Mouse (Mus musculus) spleen, adult 2 months (tissue): ENCODE measurements around the gene Gm5415. TPM values are rescaled to one million over a fixed set of nuclear protein-coding genes. Genes with fewer than 3 reads are reported as not detected.
"Not testable (repeated sequence)": the region's sequence is repeated elsewhere in the genome, so short reads cannot be mapped to it uniquely, and the experiment has no call there.

Experiments
- DNase-seq, 2 experiments: peaks; one replicate each; pipeline versions ENCODE4 v3.0.0 to v3.0.0-alpha.2; 2012 to 2021; ENCODE audit warnings: low spot score in 2 of 2, low read depth in 1 of 2
- H3K27ac ChIP-seq: fragments of 200-500 bp; 2 replicates; pipeline ENCODE4 v1.5.1; 2012; ENCODE audit warnings: low read length, inconsistent platforms; ENCODE audit not compliant: insufficient read depth
- H3K27me3 ChIP-seq: fragments of 200-500 bp; 2 replicates; pipeline ENCODE4 v1.6.1; 2012; ENCODE audit warnings: mild to moderate bottlenecking, moderate library complexity, low read length, inconsistent platforms; ENCODE audit not compliant: control insufficient read depth, insufficient read depth
- H3K36me3 ChIP-seq: fragments of 200-500 bp; 2 replicates; pipeline ENCODE4 v1.6.1; 2012; ENCODE audit warnings: mild to moderate bottlenecking, low read length, inconsistent platforms; ENCODE audit not compliant: control insufficient read depth, insufficient read depth
- H3K4me1 ChIP-seq: fragments of 200-500 bp; 2 replicates; pipeline ENCODE4 v1.6.1; 2011; ENCODE audit warnings: inconsistent platforms; ENCODE audit not compliant: control insufficient read depth, insufficient read depth, insufficient read length
- H3K4me3 ChIP-seq: fragments of 200-500 bp; 2 replicates; pipeline ENCODE4 v1.5.1; 2011; ENCODE audit warnings: mild to moderate bottlenecking, inconsistent platforms; ENCODE audit not compliant: insufficient read depth, insufficient read length; ENCODE audit errors: extremely low read depth
- CTCF ChIP-seq: fragments of 200-500 bp; IDR thresholded peaks from 2 replicates; pipeline ENCODE4 v1.5.1; 2011; ENCODE audit warnings: mild to moderate bottlenecking, inconsistent platforms; ENCODE audit not compliant: insufficient read depth, insufficient read length, insufficient replicate concordance; ENCODE audit errors: extremely low read depth
- POLR2A ChIP-seq: fragments of 200-500 bp; IDR thresholded peaks from 2 replicates; pipeline ENCODE4 v1.6.1; 2011; ENCODE audit warnings: low read depth, low read length, inconsistent platforms
- WGBS: fragments of 180-500 bp; shearing (Covaris S2); methylation state at CpG from one replicate; pipeline ENCODE4 v1.1.7; 2018; 5-methylcytosine and 5-hydroxymethylcytosine counted together
- polyA plus RNA-seq: library from polyadenylated mRNA; depleted of rRNA; stranded (reverse); fragments of >200 nt; gene quantifications from 2 replicates; pipeline ENCODE4 v1.2.3, GENCODE M21; 2012; rRNA removed

Gene Gm5415
- polyA plus RNA-seq = not detected in 2 replicates

- H3K4me1 ChIP-seq, H3K27ac ChIP-seq, H3K4me3 ChIP-seq, H3K27me3 ChIP-seq, DNase-seq, H3K36me3 ChIP-seq: not testable (repeated sequence)
- 54% methylated on average over 2 of the region's 7 CpGs for WGBS
These were observed at the start of gene Gm5415 for GRCm38 (mm10) chr1:32547194-32547593. Gene Gm5415 (minus strand): TSS chr1:32547294.

- Histone ChIP-seq H3K4me3 (no peak overlapping the region), H3K27me3 (no peaks in the 10 kb centered on the region), H3K27ac (no peak overlapping the region), H3K36me3 (no peaks in the 10 kb centered on the region), H3K4me1 (no peaks in the 10 kb centered on the region)
- no peak for DNase-seq
- WGBS = 77% methylated on average over 2 of the region's 2 CpGs
- TF ChIP-seq POLR2A = no peak
These were observed 21.8 kb upstream of the Gm5415 start for GRCm38 (mm10) chr1:32568901-32569300.

- no peaks in the 10 kb centered on the region for H3K36me3 ChIP-seq
- H3K27ac ChIP-seq = no peak overlapping the region
- no peaks in the 10 kb centered on the region for H3K27me3 ChIP-seq
- TF ChIP-seq POLR2A = no peak
- TF ChIP-seq CTCF = no peak
- WGBS = 53% methylated on average over 4 of the region's 4 CpGs
- H3K4me3 ChIP-seq = no peak overlapping the region
- no peaks in the 10 kb centered on the region for H3K4me1 ChIP-seq
- no peak for DNase-seq
These were observed 6.8 kb upstream of the Gm5415 start for GRCm38 (mm10) chr1:32553925-32554324.

GRCm38 (mm10) chr1:32553459-32553858, 6.4 kb upstream of the Gm5415 start:
- no peak overlapping the region for H3K27ac ChIP-seq
- no peaks in the 10 kb centered on the region for H3K36me3 ChIP-seq
- no peak overlapping the region for H3K4me3 ChIP-seq
- H3K27me3 ChIP-seq = no peaks in the 10 kb centered on the region
- 86% methylated on average over 3 of the region's 3 CpGs for WGBS
- no peak for TF ChIP-seq POLR2A
- TF ChIP-seq CTCF = no peak
- no peak for DNase-seq
- no peaks in the 10 kb centered on the region for H3K4me1 ChIP-seq

GRCm38 (mm10) chr1:32503381-32503780, 43.7 kb downstream of the Gm5415 start:
- WGBS = 88% methylated on average over 6 of the region's 6 CpGs
- no peaks in the 10 kb centered on the region for H3K27me3 ChIP-seq
- no peak overlapping the region for H3K27ac ChIP-seq
- DNase-seq = no peak
- no peak overlapping the region for H3K4me3 ChIP-seq
- no peak for TF ChIP-seq POLR2A
- TF ChIP-seq CTCF = no peak
- no peaks in the 10 kb centered on the region for H3K4me1 ChIP-seq
- H3K36me3 ChIP-seq = no peaks in the 10 kb centered on the region
